Comparison of ENCODE assay signal across 12 mouse cellular contexts in the genomic region with DNA sequence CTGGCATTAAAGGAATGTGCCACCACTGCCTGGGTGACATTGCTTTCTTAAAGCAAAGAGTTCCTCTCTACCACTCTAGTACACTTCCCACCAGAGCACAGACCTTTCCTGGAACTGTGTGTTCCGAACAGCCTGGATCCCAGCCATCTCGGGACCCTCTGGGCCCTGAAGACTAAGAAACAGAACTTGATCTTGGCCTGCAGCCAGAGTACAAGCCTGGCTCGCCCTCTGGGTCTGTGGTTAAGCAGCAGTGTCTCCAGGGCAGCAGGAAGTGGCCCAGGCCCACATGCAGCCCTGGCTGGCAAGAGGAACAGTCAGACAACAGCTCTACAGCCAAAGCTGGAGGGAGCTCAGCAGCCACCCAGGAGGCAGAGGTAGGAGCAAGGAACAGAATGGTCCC. TPM values are rescaled to one million over a fixed set of nuclear protein-coding genes. Genes with fewer than 3 reads are reported as not detected.
A peak's percentile ranks its signal among the peaks of the same experiment; 100 is the strongest.
DNase-seq lines count a peak whose midpoint lies in the region; ATAC-seq and TF ChIP-seq lines count a peak whose summit lies in the region.
"Had no signal": no experiment of that assay in that cellular context is flagged by ENCODE, and none has a peak within 500 bp of the region (broad histone marks: within the 10 kb centered on the region; RNA-seq: fewer than 3 reads in every experiment).

No protein-coding gene starts in this region.

- no peaks in the 10 kb centered on the region for H3K9me3 ChIP-seq in embryonic facial prominence, embryonic 14.5 days (ENCODE audit: control insufficient read depth, low read length)
- no peaks in the 10 kb centered on the region for H3K9me3 ChIP-seq in embryonic facial prominence, embryonic 10.5 days
- no peaks in the 10 kb centered on the region for H3K9me3 ChIP-seq in stomach, embryonic 16.5 days (replicated peaks; ENCODE audit: control insufficient read depth, low read length)
- no peaks in the 10 kb centered on the region for H3K9me3 ChIP-seq in stomach, postnatal 0 days (ENCODE audit: control insufficient read depth, low read length)
- no peaks in the 10 kb centered on the region for H3K9me3 ChIP-seq in lung, postnatal 0 days (ENCODE audit: low read length)
- H3K9me3 ChIP-seq in neural tube, embryonic 15.5 days (replicated peaks), result no peaks in the 10 kb centered on the region
- H3K9me3 ChIP-seq: embryonic facial prominence, embryonic 13.5 days; neural tube, embryonic 13.5 days had no signal

- DNase-seq in embryonic facial prominence, embryonic 14.5 days (ENCODE audit: low spot score), result peak; percentile 20
- no peak for DNase-seq in embryonic facial prominence, embryonic 10.5 days (ENCODE audit: low spot score)
- no peak for DNase-seq in stomach, postnatal 0 days (ENCODE audit: low spot score)
- peak; percentile 41 for DNase-seq in kidney, adult 9 months
- DNase-seq in lung, postnatal 0 days (ENCODE audit: low spot score), result peak; percentile 61

- 29% methylated on average over 3 of the region's 3 CpGs for WGBS in embryonic facial prominence, embryonic 14.5 days
- 70% methylated on average over 3 of the region's 3 CpGs for WGBS in embryonic facial prominence, embryonic 10.5 days
- 47% methylated on average over 3 of the region's 3 CpGs for WGBS in stomach, embryonic 16.5 days
- 34% methylated on average over 3 of the region's 3 CpGs for WGBS in stomach, postnatal 0 days
- 5% methylated on average over 3 of the region's 3 CpGs for WGBS in lung, postnatal 0 days
- WGBS in neural tube, embryonic 15.5 days, result 53% methylated on average over 3 of the region's 3 CpGs

- no peak for TF ChIP-seq EP300 in stomach, postnatal 0 days (optimal IDR thresholded peaks at IDR 0.05)
- TF ChIP-seq EP300 in lung, postnatal 0 days (IDR thresholded peaks at IDR 0.05), result peak; percentile 63

- no peak for TF ChIP-seq CTCF in stomach, postnatal 0 days (IDR thresholded peaks at IDR 0.05; ENCODE audit: low read depth)
- TF ChIP-seq CTCF in lung, postnatal 0 days (IDR thresholded peaks at IDR 0.05), result no peak

- H3K4me1 ChIP-seq in embryonic facial prominence, embryonic 14.5 days (ENCODE audit: control insufficient read depth, insufficient read depth, low read length), result 0 out of 2 replicates have a peak, but pooled peaks cover 6% of the 10 kb centered on the region
- peaks cover 5% of the 10 kb centered on the region; the same call in 1 of the 2 replicates for H3K4me1 ChIP-seq in embryonic facial prominence, embryonic 10.5 days
- H3K4me1 ChIP-seq in stomach, embryonic 16.5 days (ENCODE audit: control insufficient read depth, insufficient read depth, low read length), result no peaks in the 10 kb centered on the region
- no peaks in the 10 kb centered on the region for H3K4me1 ChIP-seq in stomach, postnatal 0 days (replicated peaks; ENCODE audit: control insufficient read depth, insufficient read depth)
- H3K4me1 ChIP-seq in lung, postnatal 0 days (ENCODE audit: insufficient read depth, low read depth, low read length), result 0 out of 2 replicates have a peak, but pooled peaks cover 3% of the 10 kb centered on the region
- H3K4me1 ChIP-seq in neural tube, embryonic 15.5 days, result 0 out of 2 replicates have a peak, but pooled peaks cover 3% of the 10 kb centered on the region
- H3K4me1 ChIP-seq: neural tube, embryonic 13.5 days had no signal

- H3K9ac ChIP-seq in embryonic facial prominence, embryonic 14.5 days (ENCODE audit: low read depth, low read length), result no peak overlapping the region
- H3K9ac ChIP-seq in stomach, embryonic 16.5 days (ENCODE audit: low read length), result no peak overlapping the region
- H3K9ac ChIP-seq in stomach, postnatal 0 days (ENCODE audit: low read length), result no peak overlapping the region
- H3K9ac ChIP-seq in lung, postnatal 0 days (replicated peaks; ENCODE audit: low read depth), result no peak overlapping the region
- H3K9ac ChIP-seq in neural tube, embryonic 15.5 days (replicated peaks), result no peak overlapping the region
- H3K9ac ChIP-seq: embryonic facial prominence, embryonic 13.5 days; neural tube, embryonic 13.5 days had no signal

- H3K36me3 ChIP-seq in embryonic facial prominence, embryonic 14.5 days (ENCODE audit: control insufficient read depth, insufficient read depth, low read length), result no peaks in the 10 kb centered on the region
- no peaks in the 10 kb centered on the region for H3K36me3 ChIP-seq in embryonic facial prominence, embryonic 10.5 days (replicated peaks)
- no peaks in the 10 kb centered on the region for H3K36me3 ChIP-seq in stomach, embryonic 16.5 days (ENCODE audit: control insufficient read depth, insufficient read depth, low read length)
- H3K36me3 ChIP-seq in stomach, postnatal 0 days (ENCODE audit: control insufficient read depth, insufficient read depth, low read length), result no peaks in the 10 kb centered on the region
- H3K36me3 ChIP-seq in lung, postnatal 0 days (ENCODE audit: insufficient read depth, low read length), result no peaks in the 10 kb centered on the region
- no peaks in the 10 kb centered on the region for H3K36me3 ChIP-seq in neural tube, embryonic 15.5 days
- H3K36me3 ChIP-seq: embryonic facial prominence, embryonic 13.5 days; neural tube, embryonic 13.5 days had no signal

- H3K27ac ChIP-seq in embryonic facial prominence, embryonic 14.5 days (replicated peaks; ENCODE audit: low read depth, low read length), result no peak overlapping the region
- H3K27ac ChIP-seq in embryonic facial prominence, embryonic 10.5 days (replicated peaks), result no peak overlapping the region
- H3K27ac ChIP-seq in stomach, embryonic 16.5 days (ENCODE audit: low read length), result no peak overlapping the region
- H3K27ac ChIP-seq in stomach, postnatal 0 days (replicated peaks), result no peak overlapping the region
- H3K27ac ChIP-seq in lung, postnatal 0 days (ENCODE audit: low read length), result 0 out of 2 replicates have a peak overlapping the region, but pooled peaks have one; percentile 20
- no peak overlapping the region for H3K27ac ChIP-seq in neural tube, embryonic 15.5 days (replicated peaks)
- H3K27ac ChIP-seq: embryonic facial prominence, embryonic 13.5 days; neural tube, embryonic 13.5 days had no signal

- ATAC-seq in embryonic facial prominence, embryonic 14.5 days (ENCODE audit: low read depth), result no peak
- 0 out of 2 replicates have a peak, but pooled peaks have one; percentile 10 for ATAC-seq in stomach, embryonic 16.5 days (ENCODE audit: insufficient read depth, low FRiP score)
- no peak for ATAC-seq in stomach, postnatal 0 days (ENCODE audit: low FRiP score, low TSS enrichment)
- ATAC-seq in lung, postnatal 0 days, result peak; percentile 86
- no peak for ATAC-seq in erythroid progenitor cell, adult 5-6 weeks (replicated peaks; ENCODE audit: low FRiP score, poor library complexity, severe bottlenecking)
- no peak; the same call in 1 of the 2 replicates for ATAC-seq in neural tube, embryonic 15.5 days (ENCODE audit: low FRiP score)

- no peak overlapping the region for H3K4me2 ChIP-seq in embryonic facial prominence, embryonic 14.5 days (ENCODE audit: low read depth, low read length)
- no peak overlapping the region for H3K4me2 ChIP-seq in stomach, embryonic 16.5 days (ENCODE audit: low read depth, low read length)
- no peak overlapping the region for H3K4me2 ChIP-seq in stomach, postnatal 0 days (replicated peaks; ENCODE audit: low read depth)
- H3K4me2 ChIP-seq in lung, postnatal 0 days (replicated peaks; ENCODE audit: low read depth, low read length), result no peak overlapping the region
- no peak overlapping the region for H3K4me2 ChIP-seq in neural tube, embryonic 15.5 days
- H3K4me2 ChIP-seq: embryonic facial prominence, embryonic 13.5 days; neural tube, embryonic 13.5 days had no signal

- H3K27me3 ChIP-seq in embryonic facial prominence, embryonic 14.5 days (replicated peaks; ENCODE audit: control insufficient read depth, insufficient read depth, low read length), result no peaks in the 10 kb centered on the region
- H3K27me3 ChIP-seq in embryonic facial prominence, embryonic 10.5 days (replicated peaks; ENCODE audit: low read depth, poor library complexity, severe bottlenecking), result no peaks in the 10 kb centered on the region; the same call in 1 of the 2 replicates
- no peaks in the 10 kb centered on the region for H3K27me3 ChIP-seq in stomach, embryonic 16.5 days (ENCODE audit: control insufficient read depth, insufficient read depth, low read length)
- no peaks in the 10 kb centered on the region for H3K27me3 ChIP-seq in stomach, postnatal 0 days (ENCODE audit: control insufficient read depth, insufficient read depth, low read length)
- no peaks in the 10 kb centered on the region for H3K27me3 ChIP-seq in lung, postnatal 0 days (replicated peaks; ENCODE audit: insufficient read depth, low read length)
- no peaks in the 10 kb centered on the region for H3K27me3 ChIP-seq in neural tube, embryonic 15.5 days (replicated peaks)
- H3K27me3 ChIP-seq: embryonic facial prominence, embryonic 13.5 days; neural tube, embryonic 13.5 days had no signal

- H3K4me3 ChIP-seq in embryonic facial prominence, embryonic 14.5 days (ENCODE audit: low read depth, low read length), result no peak overlapping the region
- H3K4me3 ChIP-seq in embryonic facial prominence, embryonic 10.5 days, result no peak overlapping the region
- no peak overlapping the region for H3K4me3 ChIP-seq in stomach, embryonic 16.5 days (replicated peaks; ENCODE audit: low read length)
- H3K4me3 ChIP-seq in stomach, postnatal 0 days (ENCODE audit: low read depth, low read length), result no peak overlapping the region
- H3K4me3 ChIP-seq in lung, postnatal 0 days (ENCODE audit: low read depth, low read length), result no peak overlapping the region
- no peak overlapping the region for H3K4me3 ChIP-seq in neural tube, embryonic 15.5 days (replicated peaks)
- H3K4me3 ChIP-seq: embryonic facial prominence, embryonic 13.5 days; neural tube, embryonic 13.5 days had no signal

RNA-seq across cellular contexts. Expression of a gene that starts 5.6 kb away (rescaled TPM):
- not detected in 2 replicates for polyA plus RNA-seq in embryonic facial prominence, embryonic 14.5 days (2014; fragmentation: Nextera tagmentation; extraction: Ambion mirVana)
- not detected in 2 replicates for polyA plus RNA-seq in embryonic facial prominence, embryonic 10.5 days (2016; fragmentation: Nextera tagmentation; extraction: Ambion mirVana)
- 0.13 TPM in 1 of 2 replicates, not detected in the other for polyA plus RNA-seq in stomach, embryonic 16.5 days (2015; fragmentation: Nextera tagmentation; extraction: Ambion mirVana)
- 0.10 TPM in 1 of 2 replicates, not detected in the other for polyA plus RNA-seq in stomach, postnatal 0 days (2015; fragmentation: Nextera tagmentation; extraction: Ambion mirVana)
- polyA plus RNA-seq in lung, postnatal 0 days (2015; fragmentation: Nextera tagmentation; extraction: Ambion mirVana), result not detected in 2 replicates
- total RNA-seq in erythroid progenitor cell, adult 5-6 weeks (2015; ENCODE audit: low replicate concordance), result not detected in 2 replicates
- total RNA-seq in erythroid progenitor cell, adult 5-6 weeks (2017; ENCODE audit: low replicate concordance), result not detected in 2 replicates
- polyA plus RNA-seq in neural tube, embryonic 15.5 days (2015; fragmentation: Nextera tagmentation; extraction: Ambion mirVana), result not detected in 2 replicates
- total RNA-seq: layer of hippocampus, postnatal 25 days had no signal
- polyA plus RNA-seq: embryonic facial prominence, embryonic 13.5 days; neural tube, embryonic 13.5 days had no signal

RNA-seq across cellular contexts. Expression of a gene that starts 10.9 kb away (rescaled TPM):
- polyA plus RNA-seq in embryonic facial prominence, embryonic 14.5 days (2014; fragmentation: Nextera tagmentation; extraction: Ambion mirVana), result 0.47 and 0.83 TPM in 2 replicates
- 0.10 and 0.23 TPM in 2 replicates for polyA plus RNA-seq in embryonic facial prominence, embryonic 10.5 days (2016; fragmentation: Nextera tagmentation; extraction: Ambion mirVana)
- polyA plus RNA-seq in stomach, embryonic 16.5 days (2015; fragmentation: Nextera tagmentation; extraction: Ambion mirVana), result 0.65 and 0.90 TPM in 2 replicates
- polyA plus RNA-seq in stomach, postnatal 0 days (2015; fragmentation: Nextera tagmentation; extraction: Ambion mirVana), result 0.19 and 0.30 TPM in 2 replicates
- 0.17 and 0.21 TPM in 2 replicates for polyA plus RNA-seq in lung, postnatal 0 days (2015; fragmentation: Nextera tagmentation; extraction: Ambion mirVana)
- not detected in 2 replicates for total RNA-seq in erythroid progenitor cell, adult 5-6 weeks (2015; ENCODE audit: low replicate concordance)
- total RNA-seq in erythroid progenitor cell, adult 5-6 weeks (2017; ENCODE audit: low replicate concordance), result not detected in 2 replicates
- polyA plus RNA-seq in neural tube, embryonic 15.5 days (2015; fragmentation: Nextera tagmentation; extraction: Ambion mirVana), result 21.3 and 23.7 TPM in 2 replicates

RNA-seq across cellular contexts. Expression of a gene that starts 29.7 kb away (rescaled TPM):
- not detected in 2 replicates for polyA plus RNA-seq in embryonic facial prominence, embryonic 14.5 days (2014; fragmentation: Nextera tagmentation; extraction: Ambion mirVana)
- not detected in 2 replicates for polyA plus RNA-seq in embryonic facial prominence, embryonic 10.5 days (2016; fragmentation: Nextera tagmentation; extraction: Ambion mirVana)
- not detected in 2 replicates for polyA plus RNA-seq in stomach, embryonic 16.5 days (2015; fragmentation: Nextera tagmentation; extraction: Ambion mirVana)
- not detected in 2 replicates for polyA plus RNA-seq in stomach, postnatal 0 days (2015; fragmentation: Nextera tagmentation; extraction: Ambion mirVana)
- polyA plus RNA-seq in lung, postnatal 0 days (2015; fragmentation: Nextera tagmentation; extraction: Ambion mirVana), result not detected in 2 replicates
- total RNA-seq in erythroid progenitor cell, adult 5-6 weeks (2015; ENCODE audit: low replicate concordance), result not detected in 2 replicates
- not detected in 2 replicates for total RNA-seq in erythroid progenitor cell, adult 5-6 weeks (2017; ENCODE audit: low replicate concordance)
- not detected in 2 replicates for polyA plus RNA-seq in neural tube, embryonic 15.5 days (2015; fragmentation: Nextera tagmentation; extraction: Ambion mirVana)
- total RNA-seq: ES-E14; layer of hippocampus, postnatal 25 days had no signal
- polyA plus RNA-seq: embryonic facial prominence, embryonic 13.5 days; neural tube, embryonic 13.5 days had no signal

RNA-seq across cellular contexts. Expression of a gene that starts 37.0 kb away (rescaled TPM):
- polyA plus RNA-seq in embryonic facial prominence, embryonic 14.5 days (2014; fragmentation: Nextera tagmentation; extraction: Ambion mirVana), result not detected in 2 replicates
- not detected in 2 replicates for polyA plus RNA-seq in embryonic facial prominence, embryonic 10.5 days (2016; fragmentation: Nextera tagmentation; extraction: Ambion mirVana)
- polyA plus RNA-seq in stomach, embryonic 16.5 days (2015; fragmentation: Nextera tagmentation; extraction: Ambion mirVana), result not detected in 2 replicates
- not detected in 2 replicates for polyA plus RNA-seq in stomach, postnatal 0 days (2015; fragmentation: Nextera tagmentation; extraction: Ambion mirVana)
- not detected in 2 replicates for polyA plus RNA-seq in lung, postnatal 0 days (2015; fragmentation: Nextera tagmentation; extraction: Ambion mirVana)
- total RNA-seq in erythroid progenitor cell, adult 5-6 weeks (2015; ENCODE audit: low replicate concordance), result not detected in 2 replicates
- not detected in 2 replicates for total RNA-seq in erythroid progenitor cell, adult 5-6 weeks (2017; ENCODE audit: low replicate concordance)
- not detected in 2 replicates for polyA plus RNA-seq in neural tube, embryonic 15.5 days (2015; fragmentation: Nextera tagmentation; extraction: Ambion mirVana)
- total RNA-seq: ES-E14; layer of hippocampus, postnatal 25 days had no signal
- polyA plus RNA-seq: embryonic facial prominence, embryonic 13.5 days; neural tube, embryonic 13.5 days had no signal

Comparison
In these comparisons a context has a peak if more than half of its experiments do, and no peak if none do; other contexts are left out.
1. ATAC-seq: peak in stomach, embryonic 16.5 days (single experiment) and lung, postnatal 0 days (single experiment); none in embryonic facial prominence, embryonic 14.5 days (single experiment), stomach, postnatal 0 days (single experiment), erythroid progenitor cell, adult 5-6 weeks (single experiment) and neural tube, embryonic 15.5 days (single experiment).
2. DNase-seq: peak in embryonic facial prominence, embryonic 14.5 days (single experiment), kidney, adult 9 months (single experiment) and lung, postnatal 0 days (single experiment); none in embryonic facial prominence, embryonic 10.5 days (single experiment) and stomach, postnatal 0 days (single experiment).
3. RNA of a gene that starts 10.9 kb away (polyA plus RNA-seq): 21.3 to 23.7 TPM in neural tube, embryonic 15.5 days; 0.65 to 0.90 TPM in stomach, embryonic 16.5 days, 0.47 to 0.83 TPM in embryonic facial prominence, embryonic 14.5 days, 0.17 to 0.21 TPM in lung, postnatal 0 days, 0.19 to 0.30 TPM in stomach, postnatal 0 days and 0.10 to 0.23 TPM in embryonic facial prominence, embryonic 10.5 days; every median in the first group is over 10 times any median in the second.